Mouse (Mus musculus) left cerebral cortex, postnatal 36 days (tissue): Measurements from ENCODE around the gene Gm12166. TPM values are rescaled to one million over a fixed set of nuclear protein-coding genes. Genes with fewer than 3 reads are reported as not detected.
"Not testable (repeated sequence)": the region's sequence is repeated elsewhere in the genome, so short reads cannot be mapped to it uniquely, and the experiment has no call there.

Source experiments
- DNase-seq, 2 experiments: peaks; one replicate each; pipeline ENCODE4 v3.0.0; 2021 to 2022; ENCODE audit warnings: low spot score in 2 of 2, mixed read lengths in 1 of 2
- intact Hi-C: fragments of 180-260 bp; cut with DNase I; formaldehyde crosslinking; loops from one replicate; pipeline ENCODE4 v1.15.1; 2025
- total RNA-seq, 2 experiments: library from RNA; stranded (reverse); gene quantifications; 2 replicates each; pipeline ENCODE4 v1.2.3; 2021

The Gm12166 gene
- total RNA-seq, 2 experiments from 2014 or later, result 2.6 to 6.4 TPM

- intact Hi-C loops, result loop anchor here (5.0 kb wide), 2 partner anchors 69 to 111 kb away; no protein-coding TSS in a partner anchor
- no peak for DNase-seq
These were observed 5.9 kb upstream of the Gm12166 start for GRCm38 (mm10) chr11:46058011-46058410.

GRCm38 (mm10) chr11:46056770-46057411 is 4.8 kb upstream of the Gm12166 start:
- intact Hi-C loops, result loop anchor here (5.0 kb wide), 2 partner anchors 70 to 110 kb away; no protein-coding TSS in a partner anchor
- no peak for DNase-seq

- peak; percentile 77 to 78 for DNase-seq
- intact Hi-C loops, result loop anchor here (5.0 kb wide), 2 partner anchors 71 to 109 kb away; no protein-coding TSS in a partner anchor
These were observed 4.0 kb upstream of the Gm12166 start, which contains the start of gene Adam19 for GRCm38 (mm10) chr11:46055896-46056769. Gene Adam19, plus strand, starts transcription at chr11:46055992.

- DNase-seq, result no peak
- intact Hi-C loops, result loop anchor here (5.0 kb wide), 2 partner anchors 72 to 108 kb away; no protein-coding TSS in a partner anchor
These were observed 3.1 kb upstream of the Gm12166 start for GRCm38 (mm10) chr11:46054911-46055895.

- intact Hi-C loops, result no loop called here
- no peak for DNase-seq
These were observed 2.2 kb upstream of the Gm12166 start for GRCm38 (mm10) chr11:46054311-46054710.

- not testable (repeated sequence) for DNase-seq
- intact Hi-C loops, result loop anchor here (2.0 kb wide), 1 partner anchor 161 kb away; no protein-coding TSS in a partner anchor
These were observed 1.3 kb upstream of the Gm12166 start for GRCm38 (mm10) chr11:46053457-46053856.

- no peak for DNase-seq
- intact Hi-C loops, result no loop called here
These were observed 4.9 kb downstream of the Gm12166 start for GRCm38 (mm10) chr11:46047264-46047663.

GRCm38 (mm10) chr11:46044781-46045180 is 7.3 kb downstream of the Gm12166 start:
- intact Hi-C loops, result no loop called here
- no peak for DNase-seq

GRCm38 (mm10) chr11:46041607-46042267 is 10.4 kb downstream of the Gm12166 start:
- intact Hi-C loops, result no loop called here

GRCm38 (mm10) chr11:46040841-46041556 is 11.1 kb downstream of the Gm12166 start:
- intact Hi-C loops, result no loop called here

More at GRCm38 (mm10) chr11:46041607-46042267, 10.4 kb downstream of the Gm12166 start:
- no peak for DNase-seq

GRCm38 (mm10) chr11:46039335-46039734 is 12.8 kb downstream of the Gm12166 start:
- DNase-seq, result no peak
- intact Hi-C loops, result no loop called here

More at GRCm38 (mm10) chr11:46040841-46041556, 11.1 kb downstream of the Gm12166 start:
- no peak for DNase-seq

- intact Hi-C loops, result no loop called here
- DNase-seq, result no peak
These were observed 13.2 kb downstream of the Gm12166 start for GRCm38 (mm10) chr11:46038901-46039300.

GRCm38 (mm10) chr11:46036374-46036773 is 15.7 kb downstream of the Gm12166 start:
- no peak for DNase-seq
- intact Hi-C loops, result no loop called here

GRCm38 (mm10) chr11:46032956-46033355 is 19.2 kb downstream of the Gm12166 start:
- intact Hi-C loops, result no loop called here
- no peak for DNase-seq

GRCm38 (mm10) chr11:46031470-46031869 is 20.7 kb downstream of the Gm12166 start:
- no peak for DNase-seq
- intact Hi-C loops, result no loop called here

GRCm38 (mm10) chr11:46030026-46030425 is 22.1 kb downstream of the Gm12166 start:
- intact Hi-C loops, result no loop called here
- DNase-seq, result no peak

- no peak for DNase-seq
- intact Hi-C loops, result no loop called here
These were observed 22.6 kb downstream of the Gm12166 start for GRCm38 (mm10) chr11:46029485-46029884.
